Mouse (Mus musculus) liver, adult 2 months (tissue): ENCODE data around the gene Smg6.

Experiments
- CTCF ChIP-seq: fragments of 200-500 bp; IDR thresholded peaks from 2 replicates; pipeline ENCODE4 v1.5.1; 2011; ENCODE audit warnings: low read depth, low read length, control low read depth
- POLR2A ChIP-seq: fragments of 200-500 bp; IDR thresholded peaks from 2 replicates; pipeline ENCODE4 v1.6.1; 2011; ENCODE audit warnings: low read length, control low read depth; ENCODE audit not compliant: insufficient read depth; ENCODE audit errors: extremely low read depth

- TF ChIP-seq POLR2A (no peak), CTCF (no peak)
Observed at GRCm38 (mm10) chr11:75014816-75015215, 89.2 kb downstream of the Smg6 start.
